Mouse (Mus musculus) left cerebral cortex, postnatal 25 days (tissue): ENCODE measurements at regions not wholly inside any gene's neighbourhood (a gene's known extent, or its start where the extent isn't known, plus 50 kb on each side); places are given as distances from the start of the nearest gene placed in this dataset.
A peak's percentile ranks its signal among the peaks of the same experiment; 100 is the strongest.

Experiments used
- DNase-seq, 2 experiments: peaks; one replicate each; pipeline ENCODE4 v3.0.0; 2022; ENCODE audit warnings: low spot score in 2 of 2, mixed read lengths in 1 of 2
- intact Hi-C: fragments of 180-260 bp; cut with DNase I; formaldehyde crosslinking; loops from one replicate; pipeline ENCODE4 v1.15.1; 2025

DNA sequence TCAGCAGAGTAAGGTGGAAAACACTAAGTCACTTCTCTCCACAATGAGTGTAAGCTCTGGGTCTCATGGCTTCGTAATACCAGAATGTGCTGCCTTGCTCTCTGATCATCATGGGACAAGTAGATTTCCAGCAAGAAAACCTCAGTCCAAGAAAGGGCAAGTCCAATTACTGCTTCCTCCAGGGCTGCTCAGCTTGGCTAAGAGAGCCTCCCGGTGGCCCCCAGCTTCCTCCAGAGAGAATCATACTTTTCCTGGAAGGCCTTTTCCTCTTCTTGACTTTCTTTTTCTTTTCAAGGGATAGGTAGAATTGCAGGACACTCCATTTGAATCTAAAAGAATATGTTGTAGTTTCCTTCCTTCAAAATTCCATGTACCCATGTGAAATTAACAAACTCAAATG is 326.8 kb upstream of the Pbx1 start:
- intact Hi-C loops, result no loop called here
- no peak for DNase-seq

GRCm38 (mm10) chr1:168754196-168754595 is 322.1 kb upstream of the Pbx1 start:
- intact Hi-C loops, result no loop called here
- no peak for DNase-seq

DNA sequence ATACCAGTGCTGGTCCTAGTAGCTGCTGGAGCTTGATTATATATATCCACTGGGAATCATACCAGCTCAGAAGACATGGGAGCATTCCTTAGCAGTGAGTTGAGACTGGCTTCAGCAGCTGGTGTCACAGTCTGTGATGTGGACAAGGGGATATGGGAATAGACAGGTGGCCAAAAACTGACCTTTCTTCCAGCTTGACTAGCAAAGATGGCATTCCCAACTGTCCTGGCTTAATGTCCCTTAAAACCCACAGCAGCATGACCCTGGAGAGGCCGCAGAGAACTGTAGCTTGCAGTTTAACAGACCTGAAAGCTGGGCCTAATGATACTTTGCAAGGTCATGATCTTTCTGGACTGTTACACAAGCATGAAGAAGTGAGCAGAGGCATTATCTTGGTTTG is 311.4 kb upstream of the Pbx1 start:
- intact Hi-C loops, result no loop called here
- no peak for DNase-seq

DNA sequence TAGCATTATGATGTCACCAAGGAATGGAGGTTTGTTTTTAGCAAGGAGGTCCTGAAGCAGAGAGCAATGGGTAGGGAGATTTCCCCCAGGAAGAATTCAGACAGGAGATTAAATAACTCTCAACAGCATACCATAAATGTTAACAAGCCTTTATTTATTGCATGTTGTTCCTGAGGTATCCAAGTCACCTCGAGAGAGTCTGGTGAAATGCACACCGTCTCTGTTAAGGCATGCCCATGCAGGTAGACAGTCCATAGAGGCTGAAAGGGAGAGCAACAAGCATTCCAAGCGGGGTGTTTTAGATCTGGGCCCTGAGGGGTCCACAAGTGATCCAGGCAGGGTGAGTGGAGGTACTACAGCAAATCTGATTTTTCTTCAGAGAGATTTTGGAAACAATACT is 305.9 kb upstream of the Pbx1 start:
- intact Hi-C loops, result no loop called here
- DNase-seq, result no peak

GRCm38 (mm10) chr1:168737277-168737863 is 305.3 kb upstream of the Pbx1 start:
- no peak for DNase-seq
- intact Hi-C loops, result no loop called here

DNA sequence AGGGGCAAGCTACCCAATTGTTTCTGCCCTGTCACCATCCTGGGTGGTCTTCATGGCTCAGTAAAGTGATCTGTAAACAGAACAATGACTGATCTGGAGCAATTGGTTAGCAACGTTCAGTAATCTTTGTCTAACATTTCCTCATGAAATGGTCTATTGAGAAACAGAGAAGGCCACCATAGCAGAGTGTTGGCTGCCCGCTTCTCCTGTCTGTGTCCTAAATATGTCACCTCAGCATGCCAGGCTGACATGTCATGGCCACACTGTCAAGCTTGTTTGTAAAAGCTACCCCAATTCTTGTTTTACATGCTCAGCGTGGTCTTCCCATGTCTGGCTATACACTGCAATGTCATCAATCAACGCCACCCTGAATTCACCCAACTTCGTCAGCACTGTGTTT is 301.0 kb upstream of the Pbx1 start:
- no peak for DNase-seq
- intact Hi-C loops, result no loop called here

GRCm38 (mm10) chr1:168709836-168710235 is 277.8 kb upstream of the Pbx1 start:
- intact Hi-C loops, result no loop called here
- DNase-seq, result no peak

- intact Hi-C loops, result no loop called here
- DNase-seq, result peak in 1 of 2 experiments; percentile 54
These were observed 277.1 kb upstream of the Pbx1 start for GRCm38 (mm10) chr1:168709017-168709681.

DNA sequence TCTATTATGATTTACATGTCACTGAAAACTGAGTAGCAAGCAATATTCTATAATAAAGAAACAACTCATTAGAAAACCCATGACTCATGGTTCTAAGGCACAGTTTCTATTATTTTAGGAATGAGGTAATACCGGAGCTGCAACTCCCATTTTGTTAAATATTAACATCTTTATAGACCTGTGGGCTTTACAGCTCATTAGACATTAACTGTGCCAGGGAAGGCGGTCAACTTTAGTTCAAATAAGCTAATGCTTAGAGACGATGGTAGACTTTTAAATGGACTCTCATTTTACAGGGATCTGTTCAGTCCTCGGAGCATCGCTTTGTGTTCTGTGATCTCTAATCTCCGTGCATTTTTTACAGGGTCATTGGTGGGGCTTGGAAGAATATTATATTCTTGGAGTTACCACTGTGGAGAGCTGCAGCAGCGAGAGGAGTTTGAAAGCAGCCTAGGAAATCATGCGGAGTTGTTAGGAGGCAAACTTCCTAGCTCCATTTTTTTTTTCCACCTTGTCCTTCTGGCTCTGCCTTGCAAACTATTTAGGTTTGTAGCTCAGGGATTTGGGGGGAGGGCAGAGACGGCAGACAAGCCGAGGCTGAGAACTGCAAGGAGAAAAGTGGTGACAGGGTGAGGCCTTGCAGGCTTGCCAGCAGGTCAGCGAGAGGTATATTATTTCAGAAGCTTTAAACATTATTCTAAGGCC is 276.2 kb upstream of the Pbx1 start:
- DNase-seq, result peak in 1 of 2 experiments; percentile 39
- intact Hi-C loops, result no loop called here

DNA sequence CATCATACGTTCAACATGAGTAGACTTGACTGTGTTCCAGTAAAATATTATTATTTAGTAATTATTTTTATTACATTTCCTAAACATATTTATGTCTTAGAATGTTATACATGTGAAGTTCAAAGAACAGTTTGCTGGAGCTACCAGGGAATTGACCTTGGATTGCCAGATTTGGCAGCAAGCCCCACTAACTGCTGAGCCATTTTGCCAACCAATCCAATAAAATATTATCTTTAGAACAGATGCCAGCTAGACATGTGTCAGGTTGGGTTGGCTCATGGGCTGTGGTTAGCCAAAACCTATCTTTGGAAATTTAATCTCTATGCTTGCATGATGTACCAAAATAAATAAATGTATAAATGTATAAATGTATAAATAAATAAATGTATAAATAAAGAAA is 265.3 kb upstream of the Pbx1 start:
- intact Hi-C loops, result no loop called here
- DNase-seq, result no peak

DNA sequence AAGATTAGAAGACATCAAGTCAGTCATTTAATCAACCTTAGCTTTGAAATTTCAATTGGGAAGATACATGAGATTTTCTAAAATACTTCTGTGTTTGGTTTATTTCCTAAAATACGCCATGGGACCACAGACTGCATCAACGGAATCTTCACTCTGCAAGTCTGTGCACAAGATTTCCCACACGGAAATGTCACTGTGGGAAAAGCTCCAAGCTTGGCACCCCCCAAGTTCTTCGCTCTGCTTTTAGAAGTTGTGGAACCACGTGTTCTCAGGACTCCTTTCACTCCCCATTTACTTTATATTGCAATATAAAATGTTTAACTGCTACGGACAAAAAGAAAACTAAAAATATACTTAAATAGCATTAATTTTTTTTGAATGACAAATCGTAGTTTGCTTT is 254.8 kb upstream of the Pbx1 start:
- DNase-seq, result peak in 1 of 2 experiments; percentile 71
- intact Hi-C loops, result no loop called here

- no peak for DNase-seq
- intact Hi-C loops, result no loop called here
These were observed 253.1 kb upstream of the Pbx1 start for GRCm38 (mm10) chr1:168685147-168685546.

DNA sequence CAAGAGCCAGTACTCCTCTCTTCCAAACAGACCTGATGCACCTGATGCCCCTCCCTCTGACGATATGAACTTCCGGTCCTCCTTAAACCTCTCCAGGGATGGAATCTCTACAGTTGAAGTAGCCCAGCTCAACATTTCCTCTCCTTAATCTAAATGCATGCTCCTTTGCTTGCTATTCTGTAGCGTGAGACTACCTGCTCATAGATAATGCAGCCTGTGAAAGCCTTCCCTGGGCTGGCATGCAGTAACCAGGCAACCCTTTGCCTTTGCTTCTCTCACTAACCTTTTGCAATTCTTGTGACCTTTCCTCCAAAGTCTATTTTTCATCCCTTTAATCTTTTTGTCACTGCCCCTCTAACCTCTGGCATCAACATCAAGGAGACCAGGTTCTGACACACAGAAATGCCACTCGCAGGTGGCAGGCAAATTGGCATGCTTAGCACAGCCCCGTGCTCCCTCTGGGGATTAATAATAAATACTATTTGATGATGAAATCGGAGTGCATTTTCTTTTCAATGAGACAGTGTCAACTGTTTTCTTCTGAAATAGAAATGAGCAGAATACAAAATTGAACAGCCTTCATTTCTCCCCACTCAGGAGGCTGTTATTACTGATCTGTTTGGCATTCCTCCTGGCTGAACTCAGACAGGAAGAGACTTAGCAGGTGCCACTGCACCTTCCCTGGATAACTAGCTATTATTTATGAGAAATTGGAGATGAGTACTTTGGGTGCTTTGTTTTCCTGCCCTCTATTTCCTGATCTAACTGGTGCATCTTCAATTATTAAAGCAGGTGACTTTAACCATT is 249.8 kb upstream of the Pbx1 start:
- no peak for DNase-seq
- intact Hi-C loops, result no loop called here

DNA sequence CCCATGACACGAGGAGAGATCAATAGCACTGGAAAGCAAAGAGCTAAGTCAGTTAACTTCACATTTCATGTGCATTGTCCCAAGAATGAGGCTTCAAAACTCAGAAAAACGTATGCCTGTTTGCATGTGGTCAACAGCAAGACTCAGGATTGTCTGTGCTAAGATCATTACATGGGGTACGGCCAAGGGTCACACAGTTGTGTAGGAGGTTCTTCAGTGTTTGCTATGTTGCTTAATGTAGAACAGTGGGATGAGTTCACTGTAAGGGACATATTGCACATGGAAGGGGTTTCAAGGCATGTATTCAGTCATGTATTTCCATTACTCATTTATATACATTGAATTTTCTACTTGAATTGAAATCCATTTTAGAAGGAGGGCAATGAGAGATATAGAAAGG is 248.6 kb upstream of the Pbx1 start:
- no peak for DNase-seq
- intact Hi-C loops, result no loop called here

GRCm38 (mm10) chr1:168676418-168677413 is 244.6 kb upstream of the Pbx1 start:
- intact Hi-C loops, result loop anchor here (5.0 kb wide), 1 partner anchor 249 kb away; no protein-coding TSS in a partner anchor
- DNase-seq, result peak; percentile 22 to 45

- intact Hi-C loops, result loop anchor here (5.0 kb wide), 1 partner anchor 248 kb away; no protein-coding TSS in a partner anchor
- DNase-seq, result no peak
These were observed 243.7 kb upstream of the Pbx1 start for GRCm38 (mm10) chr1:168675741-168676140.

DNA sequence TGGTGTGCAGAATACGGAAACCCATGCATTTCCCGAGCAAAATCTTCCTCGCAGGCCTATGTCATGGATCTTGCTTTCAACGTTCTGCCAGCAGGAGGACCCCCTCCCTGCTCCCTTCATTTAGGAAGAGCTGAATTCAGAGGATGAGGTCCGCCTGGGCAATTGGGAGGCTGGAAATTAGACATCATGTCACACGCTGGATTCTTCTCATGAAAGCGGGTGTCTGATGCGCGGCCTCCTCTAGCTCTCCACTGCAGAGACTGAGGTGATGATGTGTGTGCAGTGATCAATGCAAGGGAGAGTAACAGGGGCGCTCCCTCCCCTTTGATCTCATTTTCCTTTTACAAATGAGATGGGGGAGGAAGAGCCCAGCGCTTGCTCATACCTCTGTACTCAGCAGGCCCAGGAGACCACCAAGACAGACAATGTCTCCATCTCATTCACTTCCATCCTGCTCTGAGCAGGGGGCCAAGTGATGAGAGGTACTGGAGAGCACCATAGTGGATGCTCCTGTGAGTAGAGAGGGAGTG is 230.8 kb upstream of the Pbx1 start:
- intact Hi-C loops, result no loop called here
- DNase-seq, result no peak

DNA sequence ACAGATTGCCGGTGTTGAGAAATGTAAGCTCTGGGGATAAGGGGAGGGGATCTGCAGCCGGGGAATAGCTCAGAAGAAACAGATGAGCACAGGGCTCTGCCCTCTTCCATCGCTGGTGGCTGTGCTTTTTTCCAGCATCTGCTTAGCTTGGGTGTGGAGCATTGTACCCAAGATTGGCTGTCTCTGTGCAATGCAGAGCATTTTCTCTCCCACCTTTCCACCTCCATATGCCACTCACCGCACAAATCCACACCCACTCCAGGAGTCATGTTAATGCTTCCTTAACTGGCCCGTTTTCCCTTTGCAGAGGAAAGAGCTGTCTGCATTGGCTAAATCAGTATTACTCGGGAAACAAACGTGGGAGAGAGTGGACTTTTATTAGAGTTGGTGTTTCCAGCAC is 228.9 kb upstream of the Pbx1 start:
- intact Hi-C loops, result no loop called here
- DNase-seq, result peak in 1 of 2 experiments; percentile 29

DNA sequence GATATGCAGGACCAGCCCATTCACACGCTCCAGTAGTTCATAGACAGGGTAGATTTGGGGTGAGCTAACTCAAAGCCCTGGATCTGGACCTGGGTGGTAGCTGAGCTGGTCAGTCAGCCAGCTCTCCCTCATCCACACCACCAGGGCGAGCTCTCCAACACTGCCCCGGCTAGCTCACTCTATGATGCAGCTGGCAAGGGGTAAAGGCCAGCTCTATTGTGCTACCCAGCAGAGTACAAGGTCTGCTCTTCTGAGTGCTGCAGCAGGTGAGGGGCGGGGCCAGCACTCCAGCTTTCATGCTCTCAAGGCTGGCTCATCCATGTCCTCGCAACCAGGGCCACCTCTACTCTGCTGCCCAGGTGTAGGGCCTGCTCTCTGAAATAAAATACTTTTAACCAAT is 227.5 kb upstream of the Pbx1 start:
- intact Hi-C loops, result no loop called here
- no peak for DNase-seq
